Mouse (Mus musculus): ENCODE data around the gene Usp6nl.

GRCm38 (mm10) chr2:6380401-6380800 lies 57.9 kb downstream of the Usp6nl start:
- TF ChIP-seq TAL1 (IDR thresholded peaks at IDR 0.05; ENCODE audit: low read length) (no peak), GATA1 (IDR thresholded peaks at IDR 0.05; ENCODE audit: low read length) (no peak)

All from erythroblast, embryonic 14.5 days (primary cell).